Mouse (Mus musculus): ENCODE data around the gene Rbfox1.

DNA sequence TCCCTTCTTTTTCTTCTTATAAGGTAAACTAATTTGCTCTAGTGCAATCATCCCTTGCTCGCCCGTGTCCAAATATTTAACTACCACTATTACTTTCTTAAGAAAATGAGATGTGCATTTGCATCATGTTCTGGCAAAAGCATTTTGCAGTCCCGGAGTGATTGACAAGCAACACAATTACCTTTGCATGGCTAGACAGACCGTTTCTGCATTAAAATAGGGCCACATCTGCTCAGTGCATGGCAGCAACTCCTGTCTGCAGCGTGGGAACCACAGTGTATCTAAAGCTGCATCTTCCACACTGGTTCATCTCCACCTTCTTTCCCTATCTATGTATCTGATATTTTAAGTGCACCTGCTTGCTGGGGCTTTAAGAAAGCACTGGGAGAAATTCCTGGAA lies 1473.9 kb downstream of the Rbfox1 start:
- TF ChIP-seq POLR2A (IDR thresholded peaks at IDR 0.05; ENCODE audit: borderline replicate concordance, extremely low read depth, low read depth, low read length) = no peak
- no peak for TF ChIP-seq CTCF (IDR thresholded peaks at IDR 0.05; ENCODE audit: insufficient read depth, low read length)

All from lung, adult 2 months (tissue).